ENCODE assay signal across 9 mouse cellular contexts in the genomic region with DNA sequence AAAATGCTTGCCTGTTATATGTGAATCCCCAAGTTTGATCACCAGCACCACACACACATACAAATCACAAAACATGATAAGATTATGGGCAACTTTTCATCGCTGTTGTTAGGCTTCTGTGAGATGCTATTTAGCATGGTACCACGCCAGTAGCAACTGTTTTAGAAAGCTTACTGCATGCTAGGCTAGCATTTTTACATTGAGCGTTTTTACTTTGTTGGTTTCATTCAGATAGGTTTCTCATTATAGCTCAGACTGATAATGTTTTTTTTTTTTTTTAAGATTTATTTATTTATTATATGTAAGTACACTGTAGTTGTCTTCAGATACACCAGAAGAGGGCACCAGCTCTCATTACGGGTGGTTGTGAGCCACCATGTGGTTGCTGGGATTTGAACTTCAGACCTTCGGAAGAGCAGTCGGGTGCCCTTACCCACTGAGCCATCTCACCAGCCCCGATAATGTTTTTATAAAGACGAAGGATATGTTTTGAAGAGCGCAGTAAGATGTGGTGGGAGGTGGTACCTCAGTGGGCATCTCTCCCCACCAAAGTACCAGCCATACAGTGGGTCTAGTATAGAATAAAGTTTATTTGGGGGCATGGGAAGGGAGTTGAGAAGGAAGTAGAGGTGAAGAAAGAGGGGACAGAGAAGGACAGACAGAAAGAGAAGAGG. TPM values are rescaled to one million over a fixed set of nuclear protein-coding genes. Genes with fewer than 3 reads are reported as not detected.
DNase-seq lines count a peak whose midpoint lies in the region; ATAC-seq and TF ChIP-seq lines count a peak whose summit lies in the region.
"Had no signal": no experiment of that assay in that cellular context is flagged by ENCODE, and none has a peak within 500 bp of the region (broad histone marks: within the 10 kb centered on the region; RNA-seq: fewer than 3 reads in every experiment).

No protein-coding gene starts in this region.

- WGBS in heart, embryonic 10.5 days = 59% methylated on average over 9 of the region's 9 CpGs
- WGBS in forebrain, embryonic 16.5 days = 68% methylated on average over 9 of the region's 9 CpGs
- 54% methylated on average over 9 of the region's 9 CpGs for WGBS in liver, embryonic 15.5 days (ENCODE audit: insufficient replicate concordance)

- no peak for TF ChIP-seq RAD21 in CH12.LX (IDR thresholded peaks at IDR 0.05; ENCODE audit: low read depth, low read length)

- H3K79me2 ChIP-seq in CH12.LX (replicated peaks; ENCODE audit: control insufficient read depth, extremely low read depth, insufficient read depth, poor library complexity, severe bottlenecking) = peaks cover 16% of the 10 kb centered on the region

- intact Hi-C loops in heart, postnatal 14 days (cut with DNase I) = no loop called here

- H3K36me3 ChIP-seq in heart, embryonic 10.5 days = peaks cover 62% of the 10 kb centered on the region
- H3K36me3 ChIP-seq in CH12.LX (replicated peaks in 1 of 2; ENCODE audit: control insufficient read depth in 1 of 2, insufficient read depth in 1 of 2, low read length in 1 of 2) = peaks cover 39 to 66% of the 10 kb centered on the region in 2 experiments
- peaks cover 32% of the 10 kb centered on the region for H3K36me3 ChIP-seq in forebrain, embryonic 16.5 days (ENCODE audit: control insufficient read depth, insufficient read depth)
- H3K36me3 ChIP-seq in liver, embryonic 15.5 days (replicated peaks) = peaks cover 61% of the 10 kb centered on the region

- peak overlapping the region; percentile 90 for H3K4me2 ChIP-seq in CH12.LX (ENCODE audit: insufficient read depth, low read depth, poor library complexity, severe bottlenecking)
- peak overlapping the region; percentile 85 for H3K4me2 ChIP-seq in forebrain, embryonic 16.5 days (ENCODE audit: low read length)
- peak overlapping the region; percentile 85 for H3K4me2 ChIP-seq in liver, embryonic 15.5 days

- no peaks in the 10 kb centered on the region for H3K9me3 ChIP-seq in heart, embryonic 10.5 days
- H3K9me3 ChIP-seq in CH12.LX (replicated peaks; ENCODE audit: low read length) = no peaks in the 10 kb centered on the region
- no peaks in the 10 kb centered on the region for H3K9me3 ChIP-seq in forebrain, embryonic 16.5 days (ENCODE audit: control insufficient read depth, low read length)
- no peaks in the 10 kb centered on the region for H3K9me3 ChIP-seq in liver, embryonic 15.5 days (replicated peaks)

- dilution Hi-C loops in CH12.LX (cut with MboI; ENCODE audit: extremely low pct_ligation_motif_present, extremely low pct_unique_long_range_greater_than_20kb, low sequenced_read_pairs) = no loop called here

- H3K9ac ChIP-seq in CH12.LX (ENCODE audit: insufficient read depth, low read depth) = peak overlapping the region; percentile 87
- no peak overlapping the region; the same call in 1 of the 2 replicates for H3K9ac ChIP-seq in forebrain, embryonic 16.5 days (replicated peaks; ENCODE audit: low read depth, low read length)
- peak overlapping the region; percentile 75 for H3K9ac ChIP-seq in liver, embryonic 15.5 days

- no peak for DNase-seq in heart, embryonic 10.5 days (ENCODE audit: low spot score)
- DNase-seq in heart, postnatal 14 days = no peak
- DNase-seq in CH12.LX (ENCODE audit: extremely low read depth) = no peak
- no peak for DNase-seq in B cell, adult 2 months
- DNase-seq in cerebellum, adult 11 months = no peak
- no peak for DNase-seq in gastrocnemius, adult 18-20 months (ENCODE audit: low spot score)
- DNase-seq: cerebellum, postnatal 14 days had no signal

- peak in 1 of 2 experiments; percentile 55; a peak in 2 of 4 replicates for TF ChIP-seq CTCF in CH12.LX (conservative IDR thresholded peaks at IDR 0.05 in 1 of 2, IDR thresholded peaks at IDR 0.05 in 1 of 2; ENCODE audit: low read depth in 2 of 2, low read length in 2 of 2)

- in situ Hi-C loops in CH12.LX (cut with MboI; ENCODE audit: low pct_ligation_motif_present, low pct_unique_long_range_greater_than_20kb, low sequenced_read_pairs) = no loop called here

- H3K4me3 ChIP-seq in heart, embryonic 10.5 days = peak overlapping the region; percentile 77
- H3K4me3 ChIP-seq in CH12.LX (replicated peaks in 1 of 3; ENCODE audit: low read depth in 2 of 3, low read length in 2 of 3, poor library complexity in 1 of 3) = peak overlapping the region; percentile 70 to 83 (median 81)
- peak overlapping the region; percentile 77 for H3K4me3 ChIP-seq in forebrain, embryonic 16.5 days (replicated peaks; ENCODE audit: low read length)
- H3K4me3 ChIP-seq in liver, embryonic 15.5 days (replicated peaks) = peak overlapping the region; percentile 69

- H3K27me3 ChIP-seq in heart, embryonic 10.5 days (ENCODE audit: insufficient read depth, poor library complexity, severe bottlenecking) = no peaks in the 10 kb centered on the region
- H3K27me3 ChIP-seq in CH12.LX (replicated peaks) = no peaks in the 10 kb centered on the region
- H3K27me3 ChIP-seq in forebrain, embryonic 16.5 days (replicated peaks; ENCODE audit: control insufficient read depth, insufficient read depth, low read length) = no peaks in the 10 kb centered on the region
- H3K27me3 ChIP-seq in liver, embryonic 15.5 days = no peaks in the 10 kb centered on the region

- no peak for ATAC-seq in forebrain, embryonic 16.5 days
- no peak for ATAC-seq in liver, embryonic 15.5 days (ENCODE audit: insufficient read depth)

- peak overlapping the region; percentile 89; the same call in 1 of the 2 replicates for H3K27ac ChIP-seq in heart, embryonic 10.5 days
- H3K27ac ChIP-seq in CH12.LX (ENCODE audit: insufficient read depth, low read depth) = 0 out of 2 replicates have a peak overlapping the region, but pooled peaks have one; percentile 13
- no peak overlapping the region for H3K27ac ChIP-seq in forebrain, embryonic 16.5 days (ENCODE audit: low read length)
- no peak overlapping the region; the same call in 1 of the 2 replicates for H3K27ac ChIP-seq in liver, embryonic 15.5 days (replicated peaks)

- no peak for TF ChIP-seq EP300 in CH12.LX (IDR thresholded peaks at IDR 0.05; ENCODE audit: low read length)

- no peak for TF ChIP-seq POLR2A in CH12.LX (IDR thresholded peaks at IDR 0.05; ENCODE audit: low read depth, low read length)

- H3K4me1 ChIP-seq in heart, embryonic 10.5 days = peaks cover 9% of the 10 kb centered on the region; the same call in 1 of the 2 replicates
- H3K4me1 ChIP-seq in CH12.LX (ENCODE audit: control insufficient read depth in 1 of 2, insufficient read depth in 2 of 2) = peaks cover 0 to 19% of the 10 kb centered on the region in 2 experiments; a peak in 1 of 4 replicates
- H3K4me1 ChIP-seq in forebrain, embryonic 16.5 days (replicated peaks; ENCODE audit: control insufficient read depth, insufficient read depth, low read length) = peaks cover 11% of the 10 kb centered on the region
- H3K4me1 ChIP-seq in liver, embryonic 15.5 days (replicated peaks) = peaks cover 27% of the 10 kb centered on the region

RNA-seq across cellular contexts. Expression of a gene that starts 1.1 kb away (rescaled TPM):
- polyA plus RNA-seq in heart, embryonic 10.5 days (2016; fragmentation: Nextera tagmentation; extraction: Ambion mirVana) = 64.2 and 71.3 TPM in 2 replicates
- 10 to 100 TPM; 65.8 to 71.0 TPM for total RNA-seq in heart, postnatal 14 days (2021)
- total RNA-seq in CH12.LX (2012; rRNA removed) = 160 and 176 TPM in 2 replicates
- total RNA-seq in CH12.LX (2014; rRNA removed) = 166 and 168 TPM in 2 replicates
- 123 and 156 TPM in 2 replicates for polyA plus RNA-seq in CH12.LX (2012; ENCODE audit: insufficient read length, low read depth)
- 63.4 and 64.3 TPM in 2 replicates for polyA plus RNA-seq in forebrain, embryonic 16.5 days (2015; fragmentation: Nextera tagmentation; extraction: Ambion mirVana)
- 30.7 and 33.5 TPM in 2 replicates for polyA plus RNA-seq in liver, embryonic 15.5 days (2015; fragmentation: Nextera tagmentation; extraction: Ambion mirVana)
- 10 to 100 TPM; 42.2 to 49.1 TPM for total RNA-seq in gastrocnemius, adult 18-20 months (2021)

RNA-seq across cellular contexts. Expression of a gene that starts 9.7 kb away (rescaled TPM):
- 39.6 and 55.1 TPM in 2 replicates for polyA plus RNA-seq in heart, embryonic 10.5 days (2016; fragmentation: Nextera tagmentation; extraction: Ambion mirVana)
- total RNA-seq in heart, postnatal 14 days (2021) = 10 to 100 TPM; 15.7 TPM
- total RNA-seq in CH12.LX (2012; rRNA removed) (40.8 and 52.9 TPM in 2 replicates), CH12.LX (2014; rRNA removed) (68.8 and 76.2 TPM in 2 replicates)
- 44.5 and 45.0 TPM in 2 replicates for polyA plus RNA-seq in CH12.LX (2012; ENCODE audit: insufficient read length, low read depth)
- polyA plus RNA-seq in forebrain, embryonic 16.5 days (2015; fragmentation: Nextera tagmentation; extraction: Ambion mirVana) = 43.5 and 49.4 TPM in 2 replicates
- 21.0 and 22.9 TPM in 2 replicates for polyA plus RNA-seq in liver, embryonic 15.5 days (2015; fragmentation: Nextera tagmentation; extraction: Ambion mirVana)
- total RNA-seq in gastrocnemius, adult 18-20 months (2021) = 1 to 10 TPM; 6.3 to 8.1 TPM

RNA-seq across cellular contexts. Expression of a gene that starts 10.1 kb away (rescaled TPM):
- 16.8 and 21.0 TPM in 2 replicates for polyA plus RNA-seq in heart, embryonic 10.5 days (2016; fragmentation: Nextera tagmentation; extraction: Ambion mirVana)
- total RNA-seq in heart, postnatal 14 days (2021) = 1 to 10 TPM; 6.9 to 8.5 TPM
- total RNA-seq in CH12.LX (2012; rRNA removed) (11.4 and 12.3 TPM in 2 replicates), CH12.LX (2014; rRNA removed) (7.3 and 8.0 TPM in 2 replicates)
- polyA plus RNA-seq in CH12.LX (2012; ENCODE audit: insufficient read length, low read depth) = 11.7 and 12.5 TPM in 2 replicates
- 18.4 and 23.5 TPM in 2 replicates for polyA plus RNA-seq in forebrain, embryonic 16.5 days (2015; fragmentation: Nextera tagmentation; extraction: Ambion mirVana)
- 5.6 and 6.3 TPM in 2 replicates for polyA plus RNA-seq in liver, embryonic 15.5 days (2015; fragmentation: Nextera tagmentation; extraction: Ambion mirVana)
- total RNA-seq in gastrocnemius, adult 18-20 months (2021) = 1 to 10 TPM; 3.2 to 3.4 TPM

RNA-seq across cellular contexts. Expression of a gene that starts 14.3 kb away (rescaled TPM):
- polyA plus RNA-seq in heart, embryonic 10.5 days (2016; fragmentation: Nextera tagmentation; extraction: Ambion mirVana) = 182 and 248 TPM in 2 replicates
- 10 to 100 TPM; 88.2 to 91.9 TPM for total RNA-seq in heart, postnatal 14 days (2021)
- total RNA-seq in CH12.LX (2012; rRNA removed) (199 and 223 TPM in 2 replicates), CH12.LX (2014; rRNA removed) (215 and 219 TPM in 2 replicates)
- polyA plus RNA-seq in CH12.LX (2012; ENCODE audit: insufficient read length, low read depth) = 468 and 755 TPM in 2 replicates
- 186 and 212 TPM in 2 replicates for polyA plus RNA-seq in forebrain, embryonic 16.5 days (2015; fragmentation: Nextera tagmentation; extraction: Ambion mirVana)
- 213 and 216 TPM in 2 replicates for polyA plus RNA-seq in liver, embryonic 15.5 days (2015; fragmentation: Nextera tagmentation; extraction: Ambion mirVana)
- total RNA-seq in gastrocnemius, adult 18-20 months (2021) = 100 to 1,000 TPM; 219 to 232 TPM

RNA-seq across cellular contexts. Expression of a gene that starts 28.1 kb away (rescaled TPM):
- 35.8 and 126 TPM in 2 replicates for polyA plus RNA-seq in heart, embryonic 10.5 days (2016; fragmentation: Nextera tagmentation; extraction: Ambion mirVana)
- under 1 TPM; 0.31 to 0.56 TPM for total RNA-seq in heart, postnatal 14 days (2021)
- total RNA-seq in CH12.LX (2012; rRNA removed) = 0.38 TPM in 2 replicates
- 0.27 TPM in 1 of 2 replicates, not detected in the other for total RNA-seq in CH12.LX (2014; rRNA removed)
- polyA plus RNA-seq in CH12.LX (2012; ENCODE audit: insufficient read length, low read depth) = 0.97 and 1.0 TPM in 2 replicates
- polyA plus RNA-seq in forebrain, embryonic 16.5 days (2015; fragmentation: Nextera tagmentation; extraction: Ambion mirVana) = 18.9 and 19.4 TPM in 2 replicates
- 0.31 and 0.75 TPM in 2 replicates for polyA plus RNA-seq in liver, embryonic 15.5 days (2015; fragmentation: Nextera tagmentation; extraction: Ambion mirVana)
- total RNA-seq in gastrocnemius, adult 18-20 months (2021) = under 1 TPM in 1 of 2 experiments, not detected in 1; 0.57 TPM

Comparison
In these comparisons a context has a peak if more than half of its experiments do, and no peak if none do; other contexts are left out.
1. H3K27ac ChIP-seq: peak in heart, embryonic 10.5 days (single experiment) and CH12.LX (single experiment); none in forebrain, embryonic 16.5 days (single experiment) and liver, embryonic 15.5 days (single experiment).
2. Peak in every context shown above with its lines, with median percentiles within 50 percentile points of each other: H3K4me3 ChIP-seq and H3K4me2 ChIP-seq.